Mouse (Mus musculus) lung, adult 2 months (tissue): ENCODE data around the gene Vps13d.

Experiments
- CTCF ChIP-seq: fragments of 200-500 bp; IDR thresholded peaks from 2 replicates; pipeline ENCODE4 v1.5.1; 2011; ENCODE audit warnings: mild to moderate bottlenecking, low read length, control low read depth; ENCODE audit not compliant: insufficient read depth
- POLR2A ChIP-seq: fragments of 200-500 bp; IDR thresholded peaks from 2 replicates; pipeline ENCODE4 v1.6.1; 2011; ENCODE audit warnings: low read depth, mild to moderate bottlenecking, control low read depth, low read length, borderline replicate concordance; ENCODE audit errors: extremely low read depth

- TF ChIP-seq CTCF (no peak), POLR2A (no peak)
These were observed 210.9 kb downstream of the Vps13d start for GRCm38 (mm10) chr4:144983821-144984371.
